Mouse (Mus musculus) forebrain, embryonic 11.5 days (tissue): ENCODE measurements around the gene Zbtb1. TPM values are rescaled to one million over a fixed set of nuclear protein-coding genes. Genes with fewer than 3 reads are reported as not detected.

Source experiments
- polyA plus RNA-seq: library from polyadenylated mRNA; unstranded; fragments of >200 nt; fragmentation: Nextera tagmentation; extraction: Ambion mirVana; gene quantifications from 2 replicates; pipeline ENCODE4 v1.2.1, GENCODE M21; 2014

Zbtb1 gene
- polyA plus RNA-seq, 1 experiment from 2014 or later = 8.8 TPM

Other genes starting within 250 kb of the Zbtb1 start
- 0.05 and 0.31 TPM in 2 replicates for gene Esr2, start 193.0 kb upstream of the Zbtb1 start, polyA plus RNA-seq
- gene Tex21, start 123.5 kb upstream of the Zbtb1 start, polyA plus RNA-seq = not detected in 2 replicates
- 80.2 and 80.8 TPM in 2 replicates for gene Mthfd1, start 115.0 kb upstream of the Zbtb1 start, polyA plus RNA-seq
- 3.6 and 5.2 TPM in 2 replicates for gene Akap5, start 45.4 kb upstream of the Zbtb1 start, polyA plus RNA-seq
- 19.8 and 23.0 TPM in 2 replicates for gene Zbtb25, start 664 bp upstream of the Zbtb1 start, polyA plus RNA-seq
- 4.4 and 4.5 TPM in 2 replicates for gene Hspa2, start 33.9 kb downstream of the Zbtb1 start, polyA plus RNA-seq
- 0.35 and 0.56 TPM in 2 replicates for gene Ppp1r36, start 47.3 kb downstream of the Zbtb1 start, polyA plus RNA-seq
- gene Plekhg3, start 160.6 kb downstream of the Zbtb1 start, polyA plus RNA-seq = 1.0 and 1.3 TPM in 2 replicates